Mouse (Mus musculus) left cerebral cortex, postnatal 25 days (tissue): ENCODE data around the gene Slc2a9. TPM values are rescaled to one million over a fixed set of nuclear protein-coding genes. Genes with fewer than 3 reads are reported as not detected.
A peak's percentile ranks its signal among the peaks of the same experiment; 100 is the strongest.

Experiments
- DNase-seq, 2 experiments: peaks; one replicate each; pipeline ENCODE4 v3.0.0; 2022; ENCODE audit warnings: low spot score in 2 of 2, mixed read lengths in 1 of 2
- intact Hi-C: fragments of 180-260 bp; cut with DNase I; formaldehyde crosslinking; loops from one replicate; pipeline ENCODE4 v1.15.1; 2025
- total RNA-seq, 2 experiments: library from RNA; stranded (reverse); gene quantifications; 2 replicates each; pipeline ENCODE4 v1.2.3; 2021

Slc2a9 gene
- total RNA-seq, result 1 to 10 TPM; 1.1 to 1.2 TPM

DNA sequence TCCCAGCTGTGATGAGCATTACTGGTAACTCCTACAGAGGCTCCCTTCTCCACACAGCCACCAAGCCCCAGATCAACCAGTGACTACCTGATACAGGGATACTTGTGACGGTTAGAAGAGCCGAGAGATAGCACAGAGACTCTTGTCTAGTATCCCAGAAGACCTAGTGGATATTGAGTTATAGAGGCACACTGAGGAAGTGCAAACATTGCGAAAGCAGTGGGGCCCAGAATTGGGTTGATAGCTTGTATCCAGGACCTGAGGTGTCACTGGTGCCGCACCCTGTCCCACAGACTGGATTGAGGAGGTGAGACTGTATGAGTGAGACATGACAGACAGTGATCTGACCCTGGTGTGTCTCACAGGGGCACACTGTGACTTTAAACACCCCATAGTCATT, at the start of gene Slc2a9:
Gene Slc2a9, minus strand, starts transcription at position 152 of the 400 bp plus-strand sequence.
- intact Hi-C loops, result no loop called here
- no peak for DNase-seq

DNA sequence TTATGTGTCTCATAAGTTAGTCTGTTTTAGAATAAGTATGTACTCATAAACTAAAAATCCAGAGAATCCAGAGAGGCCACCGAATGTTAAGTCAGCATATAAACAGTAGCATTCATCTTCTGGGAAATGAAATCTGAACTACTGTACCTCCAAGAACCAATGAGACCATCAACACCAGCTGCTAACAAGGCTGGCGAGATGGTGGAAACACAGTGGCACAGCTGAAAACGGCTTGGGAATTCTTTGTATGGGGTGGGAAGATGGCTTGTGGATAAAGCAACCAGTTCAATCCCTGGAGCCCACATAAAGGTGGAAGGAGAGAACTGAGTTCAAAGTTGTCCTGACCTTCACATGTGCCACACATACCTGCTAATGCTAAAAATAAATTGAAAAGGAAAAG, 49.7 kb upstream of the Slc2a9 start:
- intact Hi-C loops, result no loop called here
- no peak for DNase-seq

DNA sequence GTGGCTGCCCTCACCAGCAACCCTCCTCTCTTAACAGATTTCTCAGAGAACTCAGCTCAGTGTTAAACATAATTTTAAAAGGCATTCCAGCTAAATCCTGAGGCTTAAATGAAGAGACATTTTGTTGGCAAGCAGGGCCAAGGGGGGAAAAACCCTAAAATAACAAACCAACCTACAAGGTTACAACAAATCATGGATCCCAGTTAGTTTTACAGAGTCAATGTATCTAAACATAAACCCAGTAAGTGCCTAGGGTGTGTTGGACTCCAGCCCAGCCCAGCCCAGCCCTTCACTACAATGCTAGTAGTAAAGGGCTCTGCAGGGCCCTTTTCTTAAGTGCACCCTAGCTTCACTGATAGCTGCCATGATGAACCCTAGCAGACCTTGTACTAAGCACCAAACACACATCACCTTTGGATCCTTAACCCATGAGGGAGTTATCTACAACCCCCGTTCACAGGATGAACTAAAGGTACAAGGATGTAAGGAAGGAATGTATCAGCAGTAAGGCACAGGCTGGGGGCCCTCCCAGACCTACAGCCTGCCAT, 47.4 kb upstream of the Slc2a9 start:
- intact Hi-C loops, result no loop called here

DNA sequence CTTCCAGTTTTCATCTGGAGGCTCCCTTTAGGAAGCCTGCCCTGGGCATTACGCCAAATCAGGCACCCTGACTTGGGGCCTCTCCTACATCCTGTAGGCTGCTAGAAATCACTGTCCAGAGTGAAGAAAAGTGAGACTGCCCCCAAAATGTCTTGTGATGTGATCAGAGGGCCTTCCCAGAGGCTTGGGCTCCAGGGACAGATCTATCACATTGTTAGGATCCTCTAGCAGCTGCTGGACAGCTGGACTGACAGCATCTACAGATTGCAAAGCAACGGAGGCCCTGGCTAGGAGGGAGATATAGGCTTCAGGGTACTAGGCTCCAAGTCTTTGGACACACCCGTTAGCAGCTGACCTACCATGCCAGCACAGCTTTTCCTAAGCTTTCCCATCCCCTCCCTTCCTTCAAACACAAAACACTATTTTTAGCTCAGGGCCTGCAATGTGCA, 46.5 kb upstream of the Slc2a9 start:
- intact Hi-C loops, result no loop called here
- no peak for DNase-seq

More for the DNA sequence above, 47.4 kb upstream of the Slc2a9 start:
- DNase-seq, result no peak

DNA sequence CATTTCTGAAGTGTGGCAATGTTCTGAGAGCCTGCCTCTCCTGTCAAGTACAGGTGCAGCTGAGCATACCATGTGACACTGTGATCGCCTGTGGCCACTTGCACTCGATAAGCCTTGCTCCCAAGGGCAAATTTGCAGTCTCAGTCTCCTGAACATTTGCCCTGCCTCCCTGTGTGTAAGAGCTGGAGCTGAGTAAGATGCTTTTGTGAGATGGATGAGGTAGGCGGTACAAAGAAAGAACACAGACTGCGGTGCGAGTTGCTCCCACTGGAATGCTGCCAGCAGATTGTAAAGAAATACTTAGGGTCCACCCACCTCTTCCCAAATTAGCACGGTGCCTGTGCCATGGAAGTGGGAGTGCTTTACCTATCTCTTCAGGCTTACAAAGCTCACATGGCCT, 44.4 kb upstream of the Slc2a9 start:
- intact Hi-C loops, result no loop called here
- DNase-seq, result peak; percentile 82 to 96

DNA sequence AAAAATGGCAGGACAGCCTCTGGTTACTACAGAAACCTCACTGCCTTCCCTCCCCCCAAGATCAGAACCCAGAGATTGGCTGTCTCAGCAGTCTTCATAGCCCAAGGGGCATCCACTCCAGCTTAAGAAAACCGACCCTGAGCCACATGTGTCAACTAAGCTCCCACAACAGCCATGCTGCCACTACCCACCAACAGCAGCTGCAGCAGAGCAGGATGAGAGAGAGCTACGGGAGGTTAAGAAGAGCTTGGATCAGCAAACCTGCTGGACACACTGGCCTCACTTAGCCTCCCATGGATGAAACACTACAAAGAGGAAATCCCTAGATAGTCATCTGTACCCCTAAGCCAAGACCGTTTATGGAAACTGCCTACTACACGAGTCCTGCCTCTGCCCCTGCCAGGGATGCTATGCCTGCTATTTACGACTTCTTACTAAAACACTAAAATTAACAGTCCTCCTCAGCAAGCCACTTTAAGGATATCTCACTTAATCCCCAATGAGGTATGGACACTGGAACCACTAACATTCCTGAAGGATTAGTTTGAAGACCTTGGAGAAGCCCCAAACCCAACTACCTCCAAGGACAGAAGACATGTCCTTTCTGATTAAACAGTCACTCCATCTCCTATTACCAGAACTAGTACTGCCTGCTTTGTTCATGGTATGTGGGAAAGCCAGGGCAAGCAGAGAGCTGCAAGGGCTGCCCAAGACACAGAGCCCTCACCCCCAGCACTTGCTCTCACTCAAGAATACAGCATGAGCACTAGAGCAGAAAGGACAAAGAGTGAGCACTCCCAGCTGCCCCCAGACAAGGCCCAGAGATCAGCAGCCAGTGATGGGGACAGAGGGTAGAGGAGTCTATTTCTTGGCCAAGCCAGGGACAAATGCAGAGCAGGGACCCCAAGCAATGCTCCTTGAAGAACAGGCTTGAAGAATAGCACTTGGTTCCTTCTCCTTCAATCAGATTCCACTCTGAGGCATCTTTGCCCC, 41.8 kb upstream of the Slc2a9 start:
- DNase-seq, result peak in 1 of 2 experiments; percentile 23
- intact Hi-C loops, result no loop called here

DNA sequence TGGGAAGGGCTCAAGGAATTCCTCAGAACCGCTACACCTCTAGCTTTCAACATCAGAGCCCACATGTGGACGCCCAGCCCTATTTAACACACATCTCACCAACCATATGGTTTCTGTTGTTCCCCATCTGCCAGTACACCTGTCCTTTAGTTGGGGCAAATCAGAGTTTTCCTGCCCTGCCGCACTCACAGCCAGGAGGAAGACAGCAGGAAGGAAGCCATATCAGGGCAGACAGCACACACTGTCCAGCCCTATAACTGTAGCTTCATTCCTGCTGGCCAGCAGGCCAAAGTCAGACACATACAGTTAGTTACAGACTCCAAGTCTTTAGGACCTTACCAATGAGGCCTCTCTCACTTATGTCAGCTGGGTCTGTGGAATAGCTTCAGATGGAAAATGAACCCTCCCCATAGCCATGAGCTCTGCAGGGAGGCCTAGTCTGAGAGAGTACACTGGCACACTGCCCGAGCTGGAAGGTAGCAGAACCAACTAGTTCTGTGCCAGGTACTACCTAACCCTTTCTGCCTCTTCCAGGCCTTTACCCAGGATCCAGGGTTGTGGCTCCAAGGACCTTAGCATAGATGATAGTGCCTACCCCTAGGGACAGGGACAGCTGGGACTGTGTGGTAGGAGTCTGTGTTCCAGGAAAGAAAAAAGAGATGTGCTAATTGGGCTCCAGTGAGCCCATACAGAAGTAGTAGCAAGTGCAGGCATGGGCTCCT, 40.7 kb upstream of the Slc2a9 start:
- intact Hi-C loops, result no loop called here
- no peak for DNase-seq

DNA sequence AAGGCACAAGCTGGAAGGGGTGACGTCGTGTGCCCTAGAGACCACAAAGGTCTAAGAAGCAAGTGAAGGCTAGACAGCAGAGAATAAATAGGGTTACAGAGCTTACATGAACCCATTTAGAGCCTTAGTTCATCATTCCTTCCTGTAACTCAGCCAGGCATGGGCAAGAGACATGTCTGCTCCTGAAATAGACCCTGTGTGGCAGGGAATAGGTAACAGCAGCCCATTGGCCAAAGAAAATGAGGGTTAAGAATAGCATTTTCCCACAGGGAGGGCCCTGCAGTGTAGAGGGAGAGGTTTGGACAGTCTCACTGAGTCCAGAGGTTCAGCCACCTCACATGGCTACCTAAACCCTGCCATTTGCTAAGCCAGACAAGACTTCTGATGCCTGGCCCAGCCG, 38.8 kb upstream of the Slc2a9 start:
- intact Hi-C loops, result no loop called here
- DNase-seq, result no peak

DNA sequence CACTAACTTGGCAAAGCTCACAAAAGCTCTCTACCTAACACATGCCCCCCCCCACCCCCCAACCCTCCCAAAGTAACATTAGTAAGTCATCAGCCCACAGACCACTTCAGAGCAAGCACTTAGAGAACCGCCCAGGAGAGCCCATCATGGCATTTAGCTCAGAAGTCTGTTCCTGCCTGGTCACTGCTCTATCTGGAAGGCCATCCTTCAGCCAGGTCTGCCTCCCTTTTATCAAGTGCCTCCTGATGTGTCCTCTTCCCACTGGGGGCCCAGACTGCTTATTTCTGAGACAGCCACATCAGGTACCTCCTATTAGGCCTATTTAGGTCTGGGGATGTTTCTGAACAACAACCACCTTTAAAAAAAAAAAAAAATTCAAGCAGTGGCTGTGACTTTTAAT, 38.0 kb upstream of the Slc2a9 start:
- DNase-seq, result no peak
- intact Hi-C loops, result no loop called here

DNA sequence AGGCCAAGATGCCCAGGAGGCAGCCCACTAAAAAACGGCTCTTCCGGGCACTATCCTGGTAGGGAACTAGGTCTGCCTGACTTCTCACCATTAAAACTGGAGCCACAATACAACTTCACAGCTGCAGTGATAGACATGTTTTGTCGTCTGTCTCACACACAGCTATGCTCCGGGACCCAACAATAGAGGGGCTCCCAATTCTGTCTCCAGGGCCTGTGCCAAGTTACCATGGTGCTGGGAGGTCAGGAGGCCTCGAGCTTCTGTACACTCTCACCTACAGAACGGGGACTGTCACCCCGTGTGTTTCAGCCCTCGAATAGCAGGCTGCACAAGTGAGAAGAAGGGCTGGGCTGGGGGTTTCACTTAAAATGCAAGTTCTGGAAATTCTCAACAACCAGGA, 35.6 kb upstream of the Slc2a9 start:
- no peak for DNase-seq
- intact Hi-C loops, result no loop called here

DNA sequence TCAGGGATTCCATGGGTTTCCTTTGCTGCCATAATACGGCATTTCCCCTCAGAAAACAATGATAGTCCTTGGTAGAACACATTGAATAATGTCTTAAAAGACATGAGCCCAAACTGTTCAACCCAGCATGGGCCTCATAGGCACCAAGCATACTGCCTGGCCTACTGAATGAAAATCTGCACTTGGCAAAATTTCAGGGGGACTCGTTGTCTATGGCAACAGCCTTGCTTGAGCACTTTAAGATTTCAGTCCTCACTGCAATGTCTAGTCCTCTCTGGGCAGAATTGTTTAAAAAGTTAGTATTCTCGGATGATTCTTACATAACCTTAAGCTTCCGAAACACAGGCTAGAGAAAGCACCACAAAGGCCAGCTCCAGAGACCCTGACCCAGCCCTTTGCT, 34.9 kb upstream of the Slc2a9 start:
- intact Hi-C loops, result no loop called here
- DNase-seq, result no peak

DNA sequence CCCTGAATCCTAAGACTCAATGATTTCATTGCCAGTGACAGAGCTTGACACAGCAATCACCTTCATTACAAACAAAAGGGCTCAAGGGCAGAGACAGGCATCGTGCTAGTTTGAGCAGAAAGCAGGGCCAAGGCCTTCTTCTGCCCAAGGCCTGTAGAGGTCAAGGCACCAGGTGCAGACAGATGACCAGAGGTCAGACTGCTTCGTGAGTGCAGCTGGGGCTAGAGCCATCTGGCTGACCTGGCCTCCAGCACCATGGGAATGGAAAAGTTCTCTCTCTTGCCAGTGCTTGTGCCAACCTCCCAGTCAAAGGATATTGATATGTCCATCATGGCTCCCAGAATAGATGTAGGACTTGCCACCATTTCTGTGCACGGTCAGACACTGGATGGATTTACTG, 33.9 kb upstream of the Slc2a9 start:
- no peak for DNase-seq
- intact Hi-C loops, result no loop called here

DNA sequence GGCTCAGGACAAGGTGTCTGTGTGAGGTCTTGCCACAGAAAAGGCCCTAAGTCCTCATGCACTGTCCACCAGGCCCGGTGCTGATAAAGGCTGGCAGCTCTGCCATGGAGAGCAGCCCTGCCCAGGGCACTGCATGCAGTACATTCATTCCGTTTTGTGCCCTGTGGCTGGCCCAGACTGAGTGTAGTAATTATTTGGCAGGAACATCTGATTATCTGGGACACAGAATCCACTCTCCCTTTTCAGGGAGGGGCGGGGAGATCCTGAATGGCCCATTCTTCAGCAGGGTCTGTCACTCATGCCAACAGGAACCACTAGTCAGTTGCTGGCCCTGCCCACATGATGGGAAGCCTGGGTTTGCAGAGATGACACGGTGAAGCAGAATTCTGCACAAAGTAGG, 29.1 kb upstream of the Slc2a9 start:
- intact Hi-C loops, result no loop called here
- DNase-seq, result peak; percentile 47 to 76

DNA sequence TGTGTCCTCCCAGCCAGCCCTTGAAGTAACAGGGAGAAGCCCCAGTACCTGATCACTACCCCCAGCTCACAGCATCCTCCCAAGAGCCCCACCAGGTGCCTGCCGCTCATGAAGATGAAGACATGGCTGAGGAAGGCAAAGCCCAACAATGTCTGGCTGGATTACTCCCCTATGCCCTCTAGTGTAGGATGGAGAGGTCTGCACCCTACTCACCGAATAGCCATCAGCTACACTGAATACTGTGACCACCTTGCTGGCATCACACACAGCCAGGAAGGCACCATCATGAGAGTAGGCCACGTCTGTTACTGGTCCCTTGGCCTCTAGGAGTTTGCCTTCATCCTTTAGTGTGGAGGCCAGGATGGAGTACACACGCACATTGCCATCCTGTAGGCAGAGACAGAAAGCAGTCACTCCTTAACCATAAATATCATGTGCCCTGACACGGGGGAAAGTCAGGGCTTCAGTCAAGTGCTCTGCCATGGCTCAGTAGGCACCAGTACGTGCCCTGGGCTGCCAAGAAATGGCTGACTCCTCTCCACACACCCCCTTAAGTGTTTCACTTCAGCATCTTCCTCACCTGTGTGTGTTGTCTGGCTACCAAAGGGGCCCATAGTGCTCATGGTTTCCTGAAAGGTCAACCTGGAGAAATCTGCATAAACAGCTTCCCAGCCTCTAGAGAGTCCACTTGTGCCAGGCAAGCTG, 26.9 kb upstream of the Slc2a9 start:
- intact Hi-C loops, result no loop called here
- peak in 1 of 2 experiments; percentile 24 for DNase-seq

DNA sequence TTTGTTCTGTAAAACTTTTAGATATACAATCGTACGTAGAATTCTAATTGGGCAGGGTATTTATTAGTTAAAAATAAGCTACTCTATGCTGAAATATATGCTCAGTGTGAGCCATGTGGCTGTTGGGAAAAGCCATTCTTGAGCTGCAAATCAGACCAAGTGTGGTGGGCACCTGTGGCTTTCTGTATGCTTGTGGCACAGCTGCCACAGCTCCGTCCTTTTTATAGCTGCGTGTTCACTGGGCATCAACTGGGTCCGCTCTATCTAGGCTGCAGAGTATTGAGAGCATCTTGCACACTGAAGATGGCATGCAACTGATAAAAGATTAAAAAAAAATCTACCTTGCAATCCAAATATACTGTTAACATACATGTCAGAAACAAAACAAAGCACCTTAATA, 20.0 kb upstream of the Slc2a9 start:
- intact Hi-C loops, result no loop called here

DNA sequence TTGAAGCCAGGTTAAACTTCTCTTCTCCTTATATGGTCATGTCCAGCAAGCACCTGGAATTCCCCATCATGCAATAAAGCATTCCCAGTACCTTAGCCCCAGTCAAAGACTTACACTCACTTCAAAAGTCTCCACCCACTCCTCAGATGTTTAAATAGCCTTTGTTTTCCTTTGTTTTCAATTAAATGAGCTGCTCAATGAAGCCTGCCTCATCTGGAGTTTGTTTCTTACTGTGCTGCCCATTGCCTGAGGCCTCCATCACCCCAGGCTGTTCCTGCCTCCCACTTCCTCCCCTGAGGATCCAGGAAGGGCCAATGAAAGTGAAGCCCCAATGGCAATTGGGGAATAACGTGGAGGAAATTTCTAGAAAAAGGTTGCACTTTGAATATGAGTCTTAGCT, 17.9 kb upstream of the Slc2a9 start:
- no peak for DNase-seq
- intact Hi-C loops, result no loop called here

More for the DNA sequence above, 20.0 kb upstream of the Slc2a9 start:
- DNase-seq, result no peak

DNA sequence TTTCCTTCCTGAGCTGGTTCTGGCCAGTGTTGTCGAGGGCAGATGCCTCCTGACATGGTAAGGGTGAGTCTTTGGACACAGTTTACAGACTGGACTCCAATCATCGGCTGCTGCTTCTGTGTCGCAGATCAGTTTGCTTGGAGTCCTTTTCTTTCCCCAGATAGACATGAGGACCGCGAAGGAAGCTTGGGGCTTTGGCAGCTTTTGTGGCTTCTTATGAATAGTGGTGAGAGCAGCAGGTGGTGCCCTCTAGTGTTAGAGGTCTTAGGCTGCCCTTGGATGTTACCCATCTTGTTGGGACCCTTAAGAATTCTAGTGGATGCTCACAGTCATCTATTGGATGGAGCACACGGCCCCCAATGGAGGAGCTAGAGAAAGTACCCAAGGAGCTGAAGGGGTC, 13.3 kb upstream of the Slc2a9 start:
- intact Hi-C loops, result loop anchor here (1.0 kb wide), 1 partner anchor 209 kb away; no protein-coding TSS in a partner anchor
- DNase-seq, result peak; percentile 30 to 63

DNA sequence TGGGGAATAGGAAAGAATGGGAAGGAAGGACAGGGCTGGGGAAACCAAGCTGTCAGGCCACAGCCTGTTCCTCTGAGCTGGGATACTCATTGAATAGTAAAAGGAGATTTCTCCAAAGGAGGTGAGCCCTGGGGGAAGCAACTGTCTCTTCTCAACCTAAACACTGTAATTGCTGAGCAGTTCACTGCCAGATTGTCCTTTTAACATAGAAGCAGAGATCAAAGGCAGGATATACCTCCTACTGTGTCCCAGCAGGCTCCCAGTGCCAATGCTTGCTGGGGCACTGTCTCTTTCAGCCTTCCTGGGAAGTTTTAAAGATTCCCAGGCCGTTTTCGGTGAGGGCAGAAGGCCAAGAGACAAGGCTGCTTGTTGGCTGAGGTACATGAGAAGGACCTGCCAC, 10.0 kb upstream of the Slc2a9 start:
- intact Hi-C loops, result no loop called here
- DNase-seq, result no peak

DNA sequence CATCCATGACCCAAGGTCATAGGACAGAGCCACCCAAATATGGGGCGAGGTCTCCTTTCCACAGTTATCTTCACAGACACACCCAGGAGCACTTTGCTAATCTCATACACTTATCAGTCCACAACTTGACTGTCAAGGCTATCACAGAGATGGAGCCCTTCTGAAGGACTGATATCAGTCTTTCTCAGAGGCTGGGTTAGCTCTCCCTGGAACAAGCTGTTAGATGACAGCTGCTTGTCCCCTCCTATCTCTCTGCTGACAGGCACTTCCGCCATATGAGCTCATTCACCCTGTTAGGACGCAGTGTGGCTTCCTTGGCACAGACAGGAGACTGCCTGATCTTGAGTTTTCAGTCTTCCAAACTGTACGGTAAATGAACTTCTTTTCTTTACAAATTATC, 6.6 kb upstream of the Slc2a9 start:
- DNase-seq, result no peak
- intact Hi-C loops, result no loop called here

DNA sequence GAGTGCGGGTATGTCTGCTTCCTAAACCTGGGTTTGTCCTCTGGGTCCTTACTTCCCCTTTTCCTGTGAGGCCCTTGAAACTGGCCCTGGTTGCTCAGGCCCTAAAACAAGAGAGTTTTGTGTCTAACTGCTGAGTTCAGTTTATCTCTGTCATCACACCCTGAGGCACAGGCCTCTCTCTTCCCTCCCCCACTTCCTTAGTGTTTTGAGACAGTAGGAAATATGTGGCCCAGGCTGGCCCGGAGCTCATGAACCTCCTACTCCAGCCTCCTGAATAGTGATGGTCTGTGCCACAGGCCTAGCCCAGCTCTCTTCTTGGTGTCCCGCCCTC, 2.5 kb upstream of the Slc2a9 start:
- intact Hi-C loops, result no loop called here
- peak in 1 of 2 experiments; percentile 10 for DNase-seq
